Mouse (Mus musculus) testis, adult 2 months (tissue): ENCODE data around the gene Serac1.

ENCODE experiments used
- CTCF ChIP-seq: fragments of 200-500 bp; IDR thresholded peaks from 2 replicates; pipeline ENCODE4 v1.5.1; 2012; ENCODE audit warnings: low read depth, mild to moderate bottlenecking, inconsistent platforms, low read length, moderate library complexity; ENCODE audit not compliant: control insufficient read depth, insufficient read depth, insufficient replicate concordance
- POLR2A ChIP-seq: fragments of 200-500 bp; IDR thresholded peaks from 2 replicates; pipeline ENCODE4 v1.6.1; 2012; ENCODE audit warnings: low read depth, mild to moderate bottlenecking, inconsistent platforms, low read length, moderate library complexity; ENCODE audit not compliant: control insufficient read depth

DNA sequence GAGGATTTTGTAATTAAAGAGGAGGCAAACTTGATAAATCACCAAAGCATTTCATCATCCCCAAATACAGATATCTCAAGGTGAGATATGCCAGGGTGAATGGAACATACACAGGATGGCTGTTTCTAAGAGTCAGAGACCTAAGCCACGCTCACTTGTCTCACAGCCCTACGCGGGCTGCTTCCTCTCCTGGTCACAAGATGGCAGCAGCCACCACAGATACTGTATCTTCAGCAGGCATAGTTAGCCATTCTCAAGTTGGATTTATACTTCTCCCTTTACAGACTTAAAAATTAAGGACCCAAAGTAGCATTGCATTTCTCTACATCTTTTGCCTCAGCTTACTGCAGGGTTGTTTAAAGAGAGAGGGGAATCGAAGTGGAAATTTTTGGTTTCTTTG is 18.3 kb upstream of the Serac1 start:
- TF ChIP-seq POLR2A (no peak), CTCF (peak; percentile 59; the same call in 1 of the 2 replicates)
